Comparison of ENCODE assay signal across 17 mouse cellular contexts in genomic region chr10:17829205-17829604, GRCm38 (mm10).
"Had no signal": no experiment of that assay in that cellular context is flagged by ENCODE, and none has a peak within 500 bp of the region (broad histone marks: within the 10 kb centered on the region; RNA-seq: fewer than 3 reads in every experiment).

No protein-coding gene starts in this region.

- H3K27ac ChIP-seq: lung, embryonic 15.5 days; macrophage; midbrain, embryonic 13.5 days; midbrain, embryonic 15.5 days; neural tube, embryonic 12.5 days; stomach, embryonic 15.5 days; stomach, postnatal 0 days had no signal

- H3K9ac ChIP-seq: lung, embryonic 15.5 days; midbrain, embryonic 13.5 days; midbrain, embryonic 15.5 days; neural tube, embryonic 12.5 days; stomach, embryonic 15.5 days had no signal

- H3K27me3 ChIP-seq: lung, embryonic 15.5 days; megakaryocyte, embryonic 14.5 days; midbrain, embryonic 13.5 days; midbrain, embryonic 15.5 days; neural tube, embryonic 12.5 days; stomach, embryonic 15.5 days had no signal

- H3K4me1 ChIP-seq: lung, embryonic 15.5 days; megakaryocyte, embryonic 14.5 days; stomach, embryonic 15.5 days had no signal

- H3K4me2 ChIP-seq: lung, embryonic 15.5 days; midbrain, embryonic 11.5 days; midbrain, embryonic 13.5 days; midbrain, embryonic 15.5 days; neural tube, embryonic 12.5 days; stomach, embryonic 15.5 days had no signal

- H3K9me3 ChIP-seq: lung, embryonic 15.5 days; megakaryocyte, embryonic 14.5 days; midbrain, embryonic 13.5 days; midbrain, embryonic 15.5 days; neural tube, embryonic 12.5 days; stomach, embryonic 15.5 days had no signal

- H3K4me3 ChIP-seq: lung, embryonic 15.5 days; megakaryocyte, embryonic 14.5 days; midbrain, embryonic 13.5 days; midbrain, embryonic 15.5 days; neural tube, embryonic 12.5 days; stomach, embryonic 15.5 days had no signal

- DNase-seq: lung, adult 2 months; lung, postnatal 14 days; lung, postnatal 36 days; right cerebral cortex, postnatal 14 days; thymus, adult 2 months; thymus, postnatal 25 days; thymus, postnatal 4 days had no signal

- ATAC-seq: lung, postnatal 0 days; midbrain, embryonic 13.5 days; midbrain, embryonic 15.5 days had no signal

- H3K36me3 ChIP-seq: lung, embryonic 15.5 days; midbrain, embryonic 13.5 days; midbrain, embryonic 15.5 days; neural tube, embryonic 12.5 days; stomach, embryonic 15.5 days had no signal
